Mouse (Mus musculus): ENCODE measurements around the gene Negr1. TPM values are rescaled to one million over a fixed set of nuclear protein-coding genes. Genes with fewer than 3 reads are reported as not detected.

Gene Negr1
- polyA plus RNA-seq, 2 experiments from 2014 or later, result 0.69 TPM; not detected in 1

GRCm38 (mm10) chr3:156698687-156699086 is 137.1 kb downstream of the Negr1 start:
- ATAC-seq, result no peak

GRCm38 (mm10) chr3:156703241-156703640 is 141.6 kb downstream of the Negr1 start:
- no peak for ATAC-seq

- no peak for ATAC-seq
These were observed 148.6 kb downstream of the Negr1 start for GRCm38 (mm10) chr3:156710240-156710639.

GRCm38 (mm10) chr3:156710693-156711092 is 149.1 kb downstream of the Negr1 start:
- no peak for ATAC-seq

GRCm38 (mm10) chr3:156736335-156736734 is 174.7 kb downstream of the Negr1 start:
- no peak for ATAC-seq

GRCm38 (mm10) chr3:156739529-156739928 is 177.9 kb downstream of the Negr1 start:
- ATAC-seq, result no peak

- ATAC-seq, result no peak
These were observed 181.7 kb downstream of the Negr1 start for GRCm38 (mm10) chr3:156743266-156743665.

- no peak for ATAC-seq
These were observed 183.7 kb downstream of the Negr1 start for GRCm38 (mm10) chr3:156745218-156745770.

GRCm38 (mm10) chr3:156747456-156747855 is 185.9 kb downstream of the Negr1 start:
- no peak for ATAC-seq

- no peak for ATAC-seq
These were observed 192.3 kb downstream of the Negr1 start for GRCm38 (mm10) chr3:156753780-156754373.

- no peak for ATAC-seq
These were observed 193.4 kb downstream of the Negr1 start for GRCm38 (mm10) chr3:156754790-156755530.

- ATAC-seq, result no peak
These were observed 203.4 kb downstream of the Negr1 start for GRCm38 (mm10) chr3:156765015-156765414.

- no peak for ATAC-seq
These were observed 204.7 kb downstream of the Negr1 start for GRCm38 (mm10) chr3:156766171-156766845.

- no peak for ATAC-seq
These were observed 210.0 kb downstream of the Negr1 start for GRCm38 (mm10) chr3:156771626-156772025.

GRCm38 (mm10) chr3:156772057-156772456 is 210.5 kb downstream of the Negr1 start:
- no peak for ATAC-seq

GRCm38 (mm10) chr3:156784309-156784852 is 222.8 kb downstream of the Negr1 start:
- ATAC-seq, result no peak

- no peak for ATAC-seq
These were observed 224.8 kb downstream of the Negr1 start for GRCm38 (mm10) chr3:156786355-156786754.

GRCm38 (mm10) chr3:156791234-156791633 is 229.6 kb downstream of the Negr1 start:
- no peak for ATAC-seq

- no peak for ATAC-seq
These were observed 231.1 kb downstream of the Negr1 start for GRCm38 (mm10) chr3:156792743-156793142.

- no peak for ATAC-seq
These were observed 232.5 kb downstream of the Negr1 start for GRCm38 (mm10) chr3:156794091-156794490.

- ATAC-seq, result no peak
These were observed 233.0 kb downstream of the Negr1 start for GRCm38 (mm10) chr3:156794610-156795009.

- no peak for ATAC-seq
These were observed 234.6 kb downstream of the Negr1 start for GRCm38 (mm10) chr3:156796061-156796691.

GRCm38 (mm10) chr3:156799228-156799627 is 237.6 kb downstream of the Negr1 start:
- no peak for ATAC-seq

Data from activated CD4-positive, CD25-positive, alpha-beta regulatory T cell, adult 4 months (primary cell).